Mouse (Mus musculus) midbrain, embryonic 16.5 days (tissue): Measurements from ENCODE around the gene Ccna1. TPM values are rescaled to one million over a fixed set of nuclear protein-coding genes. Genes with fewer than 3 reads are reported as not detected.

Source experiments
- ATAC-seq: fragments of 200-750 bp; cut with Nextera tagmentation; 2 replicates; pipeline ENCODE4 v1.8.0; 2017; ENCODE audit warnings: moderate TSS enrichment
- H3K27ac ChIP-seq: fragments of 300-500 bp; sonication (generic); 2 replicates; pipeline ENCODE4 v1.5.1; 2014; ENCODE audit warnings: mild to moderate bottlenecking, low read length, mixed read lengths
- H3K27me3 ChIP-seq: fragments of 300-500 bp; sonication (generic); 2 replicates; pipeline ENCODE4 v1.6.1; 2014; ENCODE audit warnings: low read depth, low read length, mixed read lengths; ENCODE audit not compliant: control insufficient read depth, insufficient read depth
- H3K36me3 ChIP-seq: fragments of 300-500 bp; sonication (generic); 2 replicates; pipeline ENCODE4 v1.6.1; 2014; ENCODE audit warnings: mild to moderate bottlenecking, low read length, moderate library complexity, mixed read lengths; ENCODE audit not compliant: control insufficient read depth, insufficient read depth
- H3K4me1 ChIP-seq: fragments of 300-500 bp; sonication (generic); 2 replicates; pipeline ENCODE4 v1.6.1; 2014; ENCODE audit warnings: mild to moderate bottlenecking, low read length, mixed read lengths; ENCODE audit not compliant: control insufficient read depth, insufficient read depth
- H3K4me2 ChIP-seq: fragments of 300-500 bp; sonication (generic); 2 replicates; pipeline ENCODE4 v1.6.1; 2014; ENCODE audit warnings: mild to moderate bottlenecking, low read length, mixed read lengths
- H3K4me3 ChIP-seq: fragments of 300-500 bp; sonication (generic); 2 replicates; pipeline ENCODE4 v1.5.1; 2014; ENCODE audit warnings: low read depth, mild to moderate bottlenecking, low read length, moderate library complexity, mixed read lengths
- H3K9ac ChIP-seq: fragments of 300-500 bp; sonication (generic); 2 replicates; pipeline ENCODE4 v1.6.1; 2014; ENCODE audit warnings: low read depth, low read length, mixed read lengths
- H3K9me3 ChIP-seq: fragments of 300-500 bp; sonication (generic); replicated peaks from 2 replicates; pipeline ENCODE4 v1.6.1; 2014; ENCODE audit warnings: mild to moderate bottlenecking, low read length, mixed read lengths; ENCODE audit not compliant: control insufficient read depth, poor library complexity, severe bottlenecking
- WGBS: fragments of 180-500 bp; shearing (Covaris S2); extraction: QIAGEN DNeasy Blood & Tissue Kit; methylation state at CpG from one replicate; pipeline ENCODE4 v1.1.7; 2014; 5-methylcytosine and 5-hydroxymethylcytosine counted together
- polyA plus RNA-seq: library from polyadenylated mRNA; unstranded; fragments of >200 nt; fragmentation: Nextera tagmentation; extraction: Ambion mirVana; gene quantifications from 2 replicates; pipeline ENCODE4 v1.2.1, GENCODE M21; 2015

The Ccna1 gene
- polyA plus RNA-seq, 1 experiment from 2014 or later = 1.8 TPM

DNA sequence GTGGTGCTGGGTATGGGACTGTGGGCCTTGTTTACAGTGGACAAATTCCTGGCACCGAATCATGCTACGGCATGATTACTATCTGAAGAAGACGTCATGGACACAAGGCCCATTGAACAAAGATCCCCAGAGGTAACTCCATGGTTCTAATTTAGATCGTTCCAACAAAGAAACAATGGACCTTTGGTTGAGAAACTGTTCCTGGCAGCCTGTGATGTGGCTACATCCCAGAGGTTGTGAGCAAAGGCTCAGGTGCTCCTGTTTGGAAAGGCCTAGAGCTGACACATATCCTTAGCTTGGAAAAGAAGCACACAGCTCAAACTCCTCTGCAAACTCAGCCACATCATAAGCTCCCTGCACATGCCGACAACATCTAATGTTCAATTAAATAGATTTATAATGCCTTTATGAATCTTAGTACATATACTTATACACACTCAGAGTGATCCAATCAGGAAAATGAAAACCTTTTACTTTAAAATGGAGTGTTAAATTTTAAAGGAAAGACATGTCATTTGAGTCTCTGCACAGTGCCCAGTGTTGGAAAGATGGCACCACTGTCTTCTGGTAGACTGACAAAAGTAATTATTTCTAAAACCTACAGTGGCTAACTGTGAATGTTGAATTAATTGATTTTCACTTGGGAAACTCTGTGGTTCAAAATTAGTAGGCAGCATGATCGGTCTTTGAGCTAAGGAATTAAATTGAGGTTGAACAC is 19.4 kb upstream of the Ccna1 start:
- no peak overlapping the region for H3K27ac ChIP-seq
- no peaks in the 10 kb centered on the region for H3K9me3 ChIP-seq
- no peaks in the 10 kb centered on the region; the same call in 1 of the 2 replicates for H3K4me1 ChIP-seq
- WGBS = 72% methylated on average over 6 of the region's 6 CpGs
- ATAC-seq = no peak
- no peak overlapping the region for H3K4me3 ChIP-seq
- H3K4me2 ChIP-seq = no peak overlapping the region
- H3K36me3 ChIP-seq = no peaks in the 10 kb centered on the region
- no peak overlapping the region for H3K9ac ChIP-seq
- no peaks in the 10 kb centered on the region for H3K27me3 ChIP-seq

DNA sequence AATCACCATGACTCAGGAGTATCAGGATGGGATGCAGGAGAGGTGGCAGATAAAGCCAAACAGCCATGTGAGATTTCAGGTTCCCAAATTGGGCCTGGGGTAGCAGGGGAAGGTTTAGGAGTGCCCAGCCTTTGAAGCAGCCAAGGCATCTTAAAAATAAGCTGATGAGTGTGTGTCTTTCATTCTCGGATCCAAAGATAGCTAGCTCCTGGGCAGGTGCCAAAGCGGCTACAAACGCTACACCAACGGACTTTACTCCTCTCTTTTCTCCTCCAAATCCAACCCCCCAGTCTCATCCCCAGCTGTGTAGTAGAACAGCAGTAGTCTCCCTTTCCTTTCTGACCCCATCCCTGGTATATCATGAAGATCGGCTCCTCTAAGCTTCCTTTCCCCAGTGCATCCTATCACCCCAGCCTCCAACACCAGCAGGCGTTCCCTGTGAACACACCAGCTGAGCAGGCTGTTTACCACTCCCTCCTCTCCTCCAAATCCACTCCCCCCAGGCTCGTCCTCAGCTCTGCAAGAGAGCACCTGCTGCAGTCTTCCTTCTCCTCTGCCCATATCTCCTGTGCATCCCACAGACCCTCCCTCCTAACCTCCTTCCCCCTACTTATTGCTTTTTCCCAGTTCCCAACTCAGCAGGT is 12.6 kb upstream of the Ccna1 start:
- WGBS = 27% methylated on average over 7 of the region's 7 CpGs
- no peaks in the 10 kb centered on the region for H3K9me3 ChIP-seq
- no peak overlapping the region for H3K4me3 ChIP-seq
- H3K9ac ChIP-seq = no peak overlapping the region
- no peak overlapping the region for H3K27ac ChIP-seq
- no peak for ATAC-seq
- no peak overlapping the region for H3K4me2 ChIP-seq
- H3K36me3 ChIP-seq = no peaks in the 10 kb centered on the region
- H3K4me1 ChIP-seq = 0 out of 2 replicates have a peak, but pooled peaks cover 4% of the 10 kb centered on the region
- no peaks in the 10 kb centered on the region for H3K27me3 ChIP-seq

DNA sequence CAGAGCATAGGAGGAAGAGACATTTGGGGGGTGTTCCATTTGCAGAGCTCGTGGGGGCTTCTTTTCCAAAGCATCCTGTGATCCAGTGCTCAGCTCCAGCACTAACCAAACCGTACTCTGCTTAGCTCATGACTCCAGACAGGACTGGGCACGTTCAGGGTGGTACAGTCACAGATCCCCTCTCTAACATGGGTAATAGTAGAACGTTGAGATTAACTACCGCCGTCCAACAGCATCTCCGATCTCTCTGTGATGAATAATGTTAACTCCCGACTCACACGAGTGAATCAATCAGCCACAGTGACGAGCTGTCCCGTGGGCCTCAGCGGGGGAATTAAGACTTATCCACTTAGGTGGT is 11.3 kb upstream of the Ccna1 start:
- WGBS = 50% methylated on average over 12 of the region's 12 CpGs
- Histone ChIP-seq H3K27ac (no peak overlapping the region; the same call in 1 of the 2 replicates), H3K9ac (0 out of 2 replicates have a peak overlapping the region, but pooled peaks have one; percentile 10), H3K36me3 (no peaks in the 10 kb centered on the region), H3K4me2 (no peak overlapping the region), H3K4me3 (no peak overlapping the region), H3K9me3 (no peaks in the 10 kb centered on the region), H3K4me1 (0 out of 2 replicates have a peak, but pooled peaks cover 4% of the 10 kb centered on the region), H3K27me3 (no peaks in the 10 kb centered on the region)
- peak; percentile 61; the same call in 1 of the 2 replicates for ATAC-seq

DNA sequence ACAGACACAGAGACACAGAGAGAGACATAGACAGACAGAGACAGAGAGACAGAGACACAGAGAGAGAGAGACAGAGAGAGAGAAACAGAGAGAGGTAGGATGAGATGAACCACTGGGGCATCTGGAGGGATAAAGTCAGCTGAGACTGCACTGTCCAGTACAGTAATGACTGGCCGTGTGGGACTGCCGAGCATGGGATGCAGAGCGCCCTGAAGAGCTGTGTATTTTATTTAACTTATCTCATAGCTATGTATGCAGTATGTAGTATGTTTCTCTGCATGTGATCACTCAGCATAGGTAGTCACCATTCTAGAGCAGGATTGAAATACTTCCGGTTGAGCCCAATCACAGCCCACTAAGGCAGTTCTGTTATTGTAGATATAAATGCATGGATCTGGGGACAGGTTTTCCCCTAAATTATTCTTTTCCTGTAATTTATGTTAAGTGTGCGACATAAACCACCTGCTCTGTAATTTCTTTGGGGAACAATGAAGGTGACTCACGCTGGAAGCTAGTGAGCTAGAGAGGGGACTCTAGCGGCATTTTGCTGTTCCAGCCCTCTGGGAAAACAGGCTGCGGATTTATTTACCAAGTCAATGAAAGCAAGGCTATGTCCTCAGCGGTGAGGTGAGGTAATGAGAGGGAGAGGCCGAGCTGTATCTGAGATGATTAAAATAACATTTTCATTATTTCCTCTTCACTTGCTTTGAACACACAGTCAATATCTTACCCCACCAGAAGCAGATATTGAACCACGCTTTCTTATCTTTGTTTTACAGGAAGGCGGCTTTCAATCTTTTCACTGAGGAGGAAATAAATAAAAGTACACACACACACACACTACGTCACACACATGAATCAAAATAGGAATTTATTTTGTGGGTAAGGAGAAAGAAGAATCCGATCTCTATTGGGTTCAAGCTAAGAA is 10.7 kb upstream of the Ccna1 start:
- no peaks in the 10 kb centered on the region for H3K36me3 ChIP-seq
- H3K4me1 ChIP-seq = 0 out of 2 replicates have a peak, but pooled peaks cover 4% of the 10 kb centered on the region
- peak; percentile 66 for ATAC-seq
- H3K27me3 ChIP-seq = no peaks in the 10 kb centered on the region
- H3K9me3 ChIP-seq = no peaks in the 10 kb centered on the region
- H3K4me2 ChIP-seq = no peak overlapping the region
- no peak overlapping the region for H3K27ac ChIP-seq
- H3K4me3 ChIP-seq = no peak overlapping the region
- H3K9ac ChIP-seq = 0 out of 2 replicates have a peak overlapping the region, but pooled peaks have one; percentile 10
- 56% methylated on average over 14 of the region's 14 CpGs for WGBS

DNA sequence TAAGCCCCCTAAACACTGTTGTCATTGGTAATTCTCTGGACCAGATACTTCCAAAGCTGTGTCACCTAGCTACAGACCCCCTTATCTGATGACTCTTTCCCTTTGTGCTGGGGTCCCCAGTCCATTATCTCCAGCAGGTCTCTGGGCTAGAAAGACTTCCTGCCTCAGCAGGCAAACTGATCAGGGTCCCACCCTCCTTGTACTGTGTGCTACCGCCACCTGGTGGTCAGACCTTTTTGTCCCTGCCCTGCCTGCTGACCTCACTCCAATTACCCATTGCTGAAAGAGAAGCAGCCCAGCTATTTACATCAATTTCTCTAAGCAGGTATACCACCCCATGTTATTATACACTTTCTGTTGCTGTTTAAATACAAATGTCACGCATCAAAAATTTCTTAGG is 9.1 kb upstream of the Ccna1 start:
- Histone ChIP-seq H3K36me3 (no peaks in the 10 kb centered on the region), H3K27me3 (no peaks in the 10 kb centered on the region), H3K9ac (no peak overlapping the region), H3K4me3 (no peak overlapping the region), H3K9me3 (no peaks in the 10 kb centered on the region), H3K4me1 (0 out of 2 replicates have a peak, but pooled peaks cover 4% of the 10 kb centered on the region), H3K4me2 (no peak overlapping the region), H3K27ac (no peak overlapping the region)
- ATAC-seq = 0 out of 2 replicates have a peak, but pooled peaks have one; percentile 16
- WGBS = 3% methylated on average over 2 of the region's 2 CpGs

DNA sequence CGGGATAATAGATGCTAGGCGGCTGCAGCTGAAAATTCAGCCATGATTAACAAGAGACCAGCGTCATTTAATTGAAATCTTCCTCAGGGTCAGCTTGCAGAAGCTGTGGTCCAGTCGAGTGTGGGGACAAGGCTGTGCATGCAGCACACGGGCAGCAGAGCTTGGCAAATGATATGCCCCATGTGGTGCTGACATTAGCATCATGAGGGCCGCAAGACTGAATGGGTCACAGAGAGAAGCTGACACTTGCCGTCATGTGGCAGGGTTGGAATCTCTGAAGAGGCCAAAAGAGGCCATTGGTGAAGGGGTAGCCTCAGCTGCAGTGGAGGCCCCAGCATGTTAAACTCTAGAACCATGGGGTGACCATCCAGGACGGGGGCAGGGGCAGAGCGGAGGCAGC is 7.4 kb upstream of the Ccna1 start:
- Histone ChIP-seq H3K4me1 (0 out of 2 replicates have a peak, but pooled peaks cover 4% of the 10 kb centered on the region), H3K9ac (no peak overlapping the region), H3K9me3 (no peaks in the 10 kb centered on the region), H3K36me3 (no peaks in the 10 kb centered on the region), H3K4me2 (no peak overlapping the region), H3K27ac (no peak overlapping the region), H3K4me3 (no peak overlapping the region), H3K27me3 (no peaks in the 10 kb centered on the region)
- WGBS = 57% methylated on average over 9 of the region's 9 CpGs
- ATAC-seq = no peak

DNA sequence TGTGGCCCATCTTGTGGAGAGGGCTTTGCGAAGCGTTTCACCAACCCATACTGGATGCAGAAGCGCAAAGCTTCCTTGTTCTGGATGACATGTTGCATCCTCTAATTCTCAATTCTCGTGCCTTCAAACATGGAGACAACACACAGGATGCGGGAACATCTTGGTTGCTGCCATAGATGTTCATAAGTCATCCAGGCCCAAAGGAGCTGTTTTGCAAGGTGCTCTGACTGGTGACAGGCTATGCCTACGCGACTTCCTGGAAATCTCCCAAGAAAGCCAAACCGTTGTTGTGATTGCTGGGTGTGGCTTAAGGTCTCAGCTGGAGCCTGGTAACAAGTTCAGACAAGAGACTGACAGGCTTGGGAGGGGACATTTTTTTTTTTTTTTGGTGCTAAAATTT is 1.1 kb upstream of the Ccna1 start:
- 70% methylated on average over 8 of the region's 8 CpGs for WGBS
- Histone ChIP-seq H3K4me1 (0 out of 2 replicates have a peak, but pooled peaks cover 2% of the 10 kb centered on the region), H3K9me3 (no peaks in the 10 kb centered on the region), H3K4me3 (no peak overlapping the region), H3K36me3 (no peaks in the 10 kb centered on the region), H3K27me3 (no peaks in the 10 kb centered on the region), H3K4me2 (no peak overlapping the region), H3K9ac (no peak overlapping the region), H3K27ac (no peak overlapping the region)
- ATAC-seq = no peak

DNA sequence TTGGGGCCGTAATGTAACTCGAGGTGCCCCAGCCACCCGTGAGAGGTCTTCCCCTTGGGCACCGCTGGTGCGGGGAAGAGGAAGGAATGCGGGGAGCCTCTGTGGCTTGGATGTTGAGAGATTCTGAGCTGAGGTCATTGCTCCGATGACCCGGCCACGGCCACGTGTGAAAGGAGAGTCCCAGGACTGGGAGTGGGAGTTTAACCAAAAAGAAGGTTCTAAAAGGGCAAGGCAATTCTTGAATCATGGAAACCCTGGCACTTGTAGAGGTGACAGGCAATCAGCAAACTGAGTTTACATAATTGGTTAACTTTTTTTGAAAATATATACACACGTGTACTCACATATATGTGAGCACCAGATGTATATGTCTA is 433 bp upstream of the Ccna1 start:
- Histone ChIP-seq H3K27me3 (no peaks in the 10 kb centered on the region), H3K36me3 (no peaks in the 10 kb centered on the region), H3K4me1 (0 out of 2 replicates have a peak, but pooled peaks cover 2% of the 10 kb centered on the region), H3K4me2 (peak overlapping the region; percentile 87), H3K9me3 (no peaks in the 10 kb centered on the region), H3K4me3 (peak overlapping the region; percentile 75), H3K27ac (no peak overlapping the region), H3K9ac (peak overlapping the region; percentile 84)
- no peak for ATAC-seq
- WGBS = 7% methylated on average over 11 of the region's 11 CpGs
